Mouse (Mus musculus) CD4-positive, CD25-positive, alpha-beta regulatory T cell (primary cell): ENCODE measurements around the gene Tfap2e. TPM values are rescaled to one million over a fixed set of nuclear protein-coding genes. Genes with fewer than 3 reads are reported as not detected.

Source experiments
- polyA plus RNA-seq: library from polyadenylated mRNA; unstranded; fragments of 100-300 nt; shearing (Covaris generic); gene quantifications from one replicate; pipeline ENCODE4 v1.2.1, GENCODE M21; 2017

Tfap2e gene
- polyA plus RNA-seq = not detected

GRCm38 (mm10) chr4:126736001-126736414 is at the start of gene Tfap2e:
Tfap2e (minus strand) TSS chr4:126736240.

GRCm38 (mm10) chr4:126753268-126754230 is 17.5 kb upstream of the Tfap2e start, which contains the start of the genes Ncdn and AU040320:
Ncdn (minus strand) TSS chr4:126753438.
AU040320 (plus strand) TSS chr4:126753544.

GRCm38 (mm10) chr4:126677054-126678003 is 58.7 kb downstream of the Tfap2e start, which contains the start of gene Psmb2:
Psmb2 (plus strand) TSS chr4:126677630.

Other genes starting within 250 kb of the Tfap2e start
- gene Ago4, start 202.8 kb downstream of the Tfap2e start, polyA plus RNA-seq = 0.14 TPM
- gene Clspn, start 179.3 kb downstream of the Tfap2e start, polyA plus RNA-seq = 1.5 TPM
- gene 5730409E04Rik, start 126.4 kb downstream of the Tfap2e start, polyA plus RNA-seq = 0.12 TPM
- 288 TPM for gene Psmb2, start 58.6 kb downstream of the Tfap2e start, polyA plus RNA-seq
- 54.8 TPM for gene Ncdn, start 17.2 kb upstream of the Tfap2e start, polyA plus RNA-seq
- 40.6 TPM for gene AU040320, start 17.3 kb upstream of the Tfap2e start, polyA plus RNA-seq
- 52.4 TPM for gene Zmym4, start 231.9 kb upstream of the Tfap2e start, polyA plus RNA-seq